Mouse (Mus musculus) stomach, embryonic 15.5 days (tissue): ENCODE measurements around the gene Gm45233. TPM values are rescaled to one million over a fixed set of nuclear protein-coding genes. Genes with fewer than 3 reads are reported as not detected.

Experiments used
- ATAC-seq: fragments of 200-750 bp; cut with Nextera tagmentation; 2 replicates; pipeline ENCODE4 v1.8.0; 2017; ENCODE audit warnings: low read depth, moderate number of reproducible peaks, moderate TSS enrichment; ENCODE audit not compliant: insufficient read depth, low FRiP score
- H3K27ac ChIP-seq: fragments of 300-500 bp; sonication (generic); 2 replicates; pipeline ENCODE4 v1.5.1; 2015; ENCODE audit warnings: mild to moderate bottlenecking, inconsistent platforms
- H3K27me3 ChIP-seq: fragments of 300-500 bp; sonication (generic); replicated peaks from 2 replicates; pipeline ENCODE4 v1.6.1; 2015; ENCODE audit warnings: inconsistent platforms
- H3K36me3 ChIP-seq: fragments of 300-500 bp; sonication (generic); 2 replicates; pipeline ENCODE4 v1.6.1; 2015; ENCODE audit warnings: inconsistent platforms
- H3K4me1 ChIP-seq: fragments of 300-500 bp; sonication (generic); 2 replicates; pipeline ENCODE4 v1.6.1; 2015; ENCODE audit warnings: inconsistent platforms
- H3K4me2 ChIP-seq: fragments of 300-500 bp; sonication (generic); 2 replicates; pipeline ENCODE4 v1.6.1; 2015; ENCODE audit warnings: mild to moderate bottlenecking, inconsistent platforms
- H3K4me3 ChIP-seq: fragments of 300-500 bp; sonication (generic); replicated peaks from 2 replicates; pipeline ENCODE4 v1.5.1; 2015; ENCODE audit warnings: inconsistent platforms
- H3K9ac ChIP-seq: fragments of 300-500 bp; sonication (generic); 2 replicates; pipeline ENCODE4 v1.6.1; 2015; ENCODE audit warnings: inconsistent platforms
- H3K9me3 ChIP-seq: fragments of 300-500 bp; sonication (generic); 2 replicates; pipeline ENCODE4 v1.6.1; 2016; ENCODE audit warnings: inconsistent platforms
- WGBS: fragments of 180-500 bp; shearing (Covaris S2); methylation state at CpG from one replicate; pipeline ENCODE4 v1.1.7; 2015; 5-methylcytosine and 5-hydroxymethylcytosine counted together
- polyA plus RNA-seq: library from polyadenylated mRNA; unstranded; fragments of >200 nt; fragmentation: Nextera tagmentation; extraction: Ambion mirVana; gene quantifications from 2 replicates; pipeline ENCODE4 v1.2.1, GENCODE M21; 2015

Gene Gm45233
- polyA plus RNA-seq, 1 experiment from 2014 or later = 0.96 TPM

- H3K4me3 ChIP-seq = no peak overlapping the region
- no peak overlapping the region for H3K9ac ChIP-seq
- WGBS = 10% methylated on average over 13 of the region's 13 CpGs
- H3K27ac ChIP-seq = no peak overlapping the region
- H3K9me3 ChIP-seq = no peaks in the 10 kb centered on the region
- peaks cover 34% of the 10 kb centered on the region for H3K27me3 ChIP-seq
- no peak overlapping the region for H3K4me2 ChIP-seq
- no peak for ATAC-seq
- H3K4me1 ChIP-seq = no peaks in the 10 kb centered on the region
- H3K36me3 ChIP-seq = no peaks in the 10 kb centered on the region
Observed at GRCm38 (mm10) chr7:43476376-43476775, 32.4 kb downstream of the Gm45233 start.

GRCm38 (mm10) chr7:43481191-43481590 is 37.3 kb downstream of the Gm45233 start:
- no peak overlapping the region for H3K4me2 ChIP-seq
- 0 out of 2 replicates have a peak, but pooled peaks cover 4% of the 10 kb centered on the region for H3K4me1 ChIP-seq
- H3K27me3 ChIP-seq = peaks cover 21% of the 10 kb centered on the region
- H3K9ac ChIP-seq = no peak overlapping the region
- no peak overlapping the region for H3K4me3 ChIP-seq
- no peak for ATAC-seq
- no peaks in the 10 kb centered on the region for H3K9me3 ChIP-seq
- WGBS = 60% methylated on average over 3 of the region's 3 CpGs
- no peaks in the 10 kb centered on the region for H3K36me3 ChIP-seq
- no peak overlapping the region for H3K27ac ChIP-seq

DNA sequence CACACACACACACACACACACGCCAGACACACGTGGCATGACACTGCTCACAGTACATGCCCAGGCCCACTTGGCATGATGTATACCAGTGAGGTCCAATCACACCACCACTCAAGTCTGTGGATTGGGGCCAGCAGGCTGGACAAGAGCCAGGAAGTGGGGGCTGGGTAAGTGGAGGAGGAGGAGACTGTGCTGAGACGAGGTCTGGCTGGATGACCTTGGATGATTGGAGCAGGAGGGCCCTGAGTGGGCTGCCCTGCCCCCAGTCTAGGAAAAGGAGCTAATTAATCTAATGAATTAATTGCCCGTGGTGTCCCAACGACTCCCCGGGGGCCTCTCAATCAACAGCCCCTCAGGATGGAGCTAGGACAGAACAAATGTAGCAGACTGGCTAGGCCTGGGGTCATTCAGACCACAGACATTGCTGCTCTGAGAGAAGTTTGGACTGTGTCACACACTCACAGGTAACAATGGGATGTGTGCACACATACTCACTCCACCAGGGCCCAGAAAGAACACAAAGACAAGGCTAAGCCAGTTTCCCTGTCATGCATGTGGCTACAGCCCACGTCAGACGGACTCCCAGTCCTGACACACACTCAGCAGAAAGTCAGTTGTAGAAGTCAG is 38.3 kb downstream of the Gm45233 start:
- no peak overlapping the region for H3K4me3 ChIP-seq
- no peak overlapping the region for H3K4me2 ChIP-seq
- WGBS = 58% methylated on average over 8 of the region's 8 CpGs
- 0 out of 2 replicates have a peak, but pooled peaks cover 4% of the 10 kb centered on the region for H3K4me1 ChIP-seq
- H3K27me3 ChIP-seq = peaks cover 12% of the 10 kb centered on the region
- H3K9me3 ChIP-seq = no peaks in the 10 kb centered on the region
- no peaks in the 10 kb centered on the region for H3K36me3 ChIP-seq
- no peak overlapping the region for H3K9ac ChIP-seq
- ATAC-seq = no peak; the same call in 1 of the 2 replicates
- H3K27ac ChIP-seq = no peak overlapping the region

- H3K4me3 ChIP-seq = no peak overlapping the region
- H3K4me1 ChIP-seq = 0 out of 2 replicates have a peak, but pooled peaks cover 4% of the 10 kb centered on the region
- H3K9ac ChIP-seq = no peak overlapping the region
- WGBS = 6% methylated on average over 10 of the region's 10 CpGs
- H3K36me3 ChIP-seq = no peaks in the 10 kb centered on the region
- no peak overlapping the region for H3K4me2 ChIP-seq
- peaks cover 1% of the 10 kb centered on the region; the same call in 1 of the 2 replicates for H3K27me3 ChIP-seq
- H3K9me3 ChIP-seq = no peaks in the 10 kb centered on the region
- no peak overlapping the region for H3K27ac ChIP-seq
- no peak for ATAC-seq
Observed at GRCm38 (mm10) chr7:43483236-43483635, 39.3 kb downstream of the Gm45233 start.

GRCm38 (mm10) chr7:43488646-43489045 is 44.7 kb downstream of the Gm45233 start:
- Histone ChIP-seq H3K9ac (no peak overlapping the region), H3K4me1 (0 out of 2 replicates have a peak, but pooled peaks cover 3% of the 10 kb centered on the region), H3K27me3 (peaks cover 16% of the 10 kb centered on the region; the same call in 1 of the 2 replicates), H3K9me3 (no peaks in the 10 kb centered on the region), H3K27ac (no peak overlapping the region), H3K4me3 (no peak overlapping the region), H3K4me2 (no peak overlapping the region), H3K36me3 (no peaks in the 10 kb centered on the region)
- no peak for ATAC-seq
- WGBS = 50% methylated on average over 5 of the region's 5 CpGs

- Histone ChIP-seq H3K36me3 (no peaks in the 10 kb centered on the region), H3K4me1 (0 out of 2 replicates have a peak, but pooled peaks cover 3% of the 10 kb centered on the region), H3K4me2 (peak within 1 kb of the TSS; percentile 67), H3K9ac (no peak within 1 kb of the TSS), H3K9me3 (no peaks in the 10 kb centered on the region), H3K27ac (no peak within 1 kb of the TSS), H3K27me3 (peaks cover 16% of the 10 kb centered on the region; the same call in 1 of the 2 replicates), H3K4me3 (peak within 1 kb of the TSS; percentile 46)
- no peak for ATAC-seq
- WGBS = 1% methylated on average over 18 of the region's 41 CpGs
Observed at GRCm38 (mm10) chr7:43489631-43490125, 45.8 kb downstream of the Gm45233 start, which contains the start of gene Iglon5. TSS of gene Iglon5 (minus strand) at chr7:43490075.

- WGBS = 0% methylated on average over 7 of the region's 13 CpGs
- Histone ChIP-seq H3K9me3 (no peaks in the 10 kb centered on the region), H3K4me2 (peak overlapping the region; percentile 67), H3K27ac (no peak overlapping the region), H3K9ac (no peak overlapping the region), H3K4me1 (0 out of 2 replicates have a peak, but pooled peaks cover 3% of the 10 kb centered on the region), H3K36me3 (no peaks in the 10 kb centered on the region), H3K4me3 (peak overlapping the region; percentile 46), H3K27me3 (peaks cover 16% of the 10 kb centered on the region; the same call in 1 of the 2 replicates)
- peak; percentile 81; the same call in 1 of the 2 replicates for ATAC-seq
Observed at GRCm38 (mm10) chr7:43490182-43490584, 46.3 kb downstream of the Gm45233 start.

- H3K27ac ChIP-seq = no peak overlapping the region
- ATAC-seq = no peak
- H3K9me3 ChIP-seq = no peaks in the 10 kb centered on the region
- peaks cover 16% of the 10 kb centered on the region; the same call in 1 of the 2 replicates for H3K27me3 ChIP-seq
- H3K4me3 ChIP-seq = no peak overlapping the region
- 59% methylated on average over 9 of the region's 9 CpGs for WGBS
- 0 out of 2 replicates have a peak overlapping the region, but pooled peaks have one; percentile 67 for H3K4me2 ChIP-seq
- H3K36me3 ChIP-seq = no peaks in the 10 kb centered on the region
- 0 out of 2 replicates have a peak, but pooled peaks cover 3% of the 10 kb centered on the region for H3K4me1 ChIP-seq
- H3K9ac ChIP-seq = no peak overlapping the region
Observed at GRCm38 (mm10) chr7:43490861-43491260, 46.9 kb downstream of the Gm45233 start.

DNA sequence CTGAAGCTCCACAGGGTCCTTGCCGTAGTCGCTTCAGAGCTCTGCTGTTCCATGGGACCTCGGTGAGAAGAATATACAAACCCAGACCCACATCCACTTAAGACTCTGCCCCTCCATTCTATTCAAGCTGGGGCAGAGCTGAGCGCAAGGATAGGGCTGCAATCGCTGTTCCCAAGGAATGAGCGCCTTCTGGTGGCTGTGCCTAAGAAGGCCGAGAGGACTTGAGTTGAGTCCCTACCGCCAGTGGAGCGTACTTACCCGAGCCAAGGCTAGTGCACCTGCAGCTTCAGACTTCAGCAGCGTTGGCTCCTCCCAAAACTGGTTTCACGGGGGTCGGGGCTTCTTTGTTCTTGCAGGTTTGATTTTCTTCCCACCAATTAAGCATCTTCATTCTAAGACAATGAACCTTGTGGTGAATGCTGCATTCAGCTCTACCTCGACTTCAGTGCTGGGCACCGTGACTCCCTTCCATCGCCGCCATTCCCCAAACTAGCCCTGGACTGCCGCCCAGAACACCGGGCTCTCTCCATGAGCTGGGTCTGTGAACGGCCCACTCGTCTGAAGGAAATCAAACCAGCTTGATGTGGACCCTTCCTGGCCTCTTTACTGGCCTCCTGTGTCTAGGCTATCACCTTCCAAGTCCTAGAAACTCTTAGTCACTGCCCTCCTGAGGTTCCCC is 51.6 kb downstream of the Gm45233 start:
- H3K27ac ChIP-seq = no peak overlapping the region
- 19% methylated on average over 21 of the region's 21 CpGs for WGBS
- peak; percentile 60; the same call in 1 of the 2 replicates for ATAC-seq

GRCm38 (mm10) chr7:43511707-43512478 is 68.0 kb downstream of the Gm45233 start:
- no peak for ATAC-seq
- H3K9me3 ChIP-seq = no peaks in the 10 kb centered on the region
- 41% methylated on average over 4 of the region's 4 CpGs for WGBS

More for the DNA sequence above, 51.6 kb downstream of the Gm45233 start:
- Histone ChIP-seq H3K27me3 (peaks cover 7% of the 10 kb centered on the region; the same call in 1 of the 2 replicates), H3K9me3 (no peaks in the 10 kb centered on the region), H3K4me3 (no peak overlapping the region), H3K4me2 (no peak overlapping the region), H3K36me3 (no peaks in the 10 kb centered on the region), H3K9ac (no peak overlapping the region), H3K4me1 (no peaks in the 10 kb centered on the region)

GRCm38 (mm10) chr7:43512519-43512918 is 68.6 kb downstream of the Gm45233 start:
- 78% methylated on average over 4 of the region's 4 CpGs for WGBS
- no peaks in the 10 kb centered on the region for H3K36me3 ChIP-seq
- no peaks in the 10 kb centered on the region for H3K4me1 ChIP-seq
- no peak overlapping the region for H3K27ac ChIP-seq
- ATAC-seq = no peak
- H3K9me3 ChIP-seq = no peaks in the 10 kb centered on the region
- H3K4me3 ChIP-seq = no peak overlapping the region
- no peak overlapping the region for H3K9ac ChIP-seq
- no peak overlapping the region for H3K4me2 ChIP-seq
- H3K27me3 ChIP-seq = 0 out of 2 replicates have a peak, but pooled peaks cover 3% of the 10 kb centered on the region

More at GRCm38 (mm10) chr7:43511707-43512478, 68.0 kb downstream of the Gm45233 start:
- H3K4me2 ChIP-seq = no peak overlapping the region
- no peak overlapping the region for H3K4me3 ChIP-seq
- H3K27me3 ChIP-seq = 0 out of 2 replicates have a peak, but pooled peaks cover 3% of the 10 kb centered on the region
- H3K9ac ChIP-seq = no peak overlapping the region
- H3K27ac ChIP-seq = no peak overlapping the region
- H3K36me3 ChIP-seq = no peaks in the 10 kb centered on the region
- no peaks in the 10 kb centered on the region for H3K4me1 ChIP-seq
